Mouse (Mus musculus): Measurements from ENCODE around the gene Ncln. TPM values are rescaled to one million over a fixed set of nuclear protein-coding genes. Genes with fewer than 3 reads are reported as not detected.

Gene Ncln
- total and polyA plus RNA-seq, 2 experiments from 2014 or later, result 66.5 to 124 TPM

- no peak for TF ChIP-seq CTCF (IDR thresholded peaks at IDR 0.05; ENCODE audit: low read depth)
- Histone ChIP-seq H3K36me3 (ENCODE audit: insufficient read depth, low read length) (no peaks in the 10 kb centered on the region), H3K4me2 (ENCODE audit: low read depth, low read length) (no peak overlapping the region), H3K27me3 (ENCODE audit: insufficient read depth, low read length) (0 out of 2 replicates have a peak, but pooled peaks cover 4% of the 10 kb centered on the region), H3K4me1 (ENCODE audit: insufficient read depth, low read length) (no peaks in the 10 kb centered on the region), H3K27ac (no peak overlapping the region), H3K9me3 (ENCODE audit: low read length) (no peaks in the 10 kb centered on the region), H3K4me3 (ENCODE audit: low read length) (no peak overlapping the region), H3K9ac (replicated peaks; ENCODE audit: low read length) (no peak overlapping the region)
- DNase-seq (ENCODE audit: low spot score) (no peak), ATAC-seq (no peak)
- 32% methylated on average over 20 of the region's 20 CpGs for WGBS
These were observed 35.7 kb downstream of the Ncln start for GRCm38 (mm10) chr10:81460471-81460870.

- Histone ChIP-seq H3K4me2 (ENCODE audit: low read depth, low read length) (no peak overlapping the region), H3K9ac (replicated peaks; ENCODE audit: low read length) (no peak overlapping the region), H3K4me3 (ENCODE audit: low read length) (no peak overlapping the region), H3K27me3 (ENCODE audit: insufficient read depth, low read length) (peaks cover 11% of the 10 kb centered on the region), H3K9me3 (ENCODE audit: low read length) (no peaks in the 10 kb centered on the region), H3K36me3 (ENCODE audit: insufficient read depth, low read length) (no peaks in the 10 kb centered on the region), H3K4me1 (ENCODE audit: insufficient read depth, low read length) (no peaks in the 10 kb centered on the region), H3K27ac (no peak overlapping the region)
- whole genome bisulfite sequencing, result 73% methylated on average over 21 of the region's 21 CpGs
- TF ChIP-seq CTCF (IDR thresholded peaks at IDR 0.05; ENCODE audit: low read depth), result no peak
- no peak for DNase-seq (ENCODE audit: low spot score)
- no peak for ATAC-seq
These were observed 36.8 kb downstream of the Ncln start for GRCm38 (mm10) chr10:81459399-81459798.

GRCm38 (mm10) chr10:81458267-81458666, 37.9 kb downstream of the Ncln start:
- ATAC-seq, result no peak
- Histone ChIP-seq H3K27me3 (ENCODE audit: insufficient read depth, low read length) (peaks cover 21% of the 10 kb centered on the region), H3K9me3 (ENCODE audit: low read length) (no peaks in the 10 kb centered on the region), H3K27ac (no peak overlapping the region), H3K36me3 (ENCODE audit: insufficient read depth, low read length) (no peaks in the 10 kb centered on the region), H3K9ac (replicated peaks; ENCODE audit: low read length) (no peak overlapping the region), H3K4me3 (ENCODE audit: low read length) (no peak overlapping the region), H3K4me2 (ENCODE audit: low read depth, low read length) (no peak overlapping the region), H3K4me1 (ENCODE audit: insufficient read depth, low read length) (no peaks in the 10 kb centered on the region)
- no peak for TF ChIP-seq CTCF (IDR thresholded peaks at IDR 0.05; ENCODE audit: low read depth)
- no peak for DNase-seq (ENCODE audit: low spot score)
- 71% methylated on average over 6 of the region's 6 CpGs for WGBS

- DNase-seq (ENCODE audit: low spot score) (no peak), ATAC-seq (no peak)
- H3K4me3 ChIP-seq (ENCODE audit: low read length), result no peak overlapping the region
- peaks cover 25% of the 10 kb centered on the region for H3K27me3 ChIP-seq (ENCODE audit: insufficient read depth, low read length)
- no peak overlapping the region for H3K4me2 ChIP-seq (ENCODE audit: low read depth, low read length)
- no peak overlapping the region for H3K27ac ChIP-seq
- no peaks in the 10 kb centered on the region for H3K36me3 ChIP-seq (ENCODE audit: insufficient read depth, low read length)
- TF ChIP-seq CTCF (IDR thresholded peaks at IDR 0.05; ENCODE audit: low read depth), result no peak
- H3K9me3 ChIP-seq (ENCODE audit: low read length), result no peaks in the 10 kb centered on the region
- 88% methylated on average over 8 of the region's 8 CpGs for WGBS
- no peaks in the 10 kb centered on the region for H3K4me1 ChIP-seq (ENCODE audit: insufficient read depth, low read length)
- no peak overlapping the region for H3K9ac ChIP-seq (replicated peaks; ENCODE audit: low read length)
These were observed 38.6 kb downstream of the Ncln start for GRCm38 (mm10) chr10:81457624-81458023.

GRCm38 (mm10) chr10:81456983-81457563, 39.1 kb downstream of the Ncln start:
- DNase-seq (ENCODE audit: low spot score), result no peak
- ATAC-seq, result no peak
- H3K27ac ChIP-seq, result no peak overlapping the region
- no peak overlapping the region for H3K4me2 ChIP-seq (ENCODE audit: low read depth, low read length)
- 50% methylated on average over 12 of the region's 12 CpGs for WGBS
- peaks cover 31% of the 10 kb centered on the region for H3K27me3 ChIP-seq (ENCODE audit: insufficient read depth, low read length)
- no peaks in the 10 kb centered on the region for H3K36me3 ChIP-seq (ENCODE audit: insufficient read depth, low read length)
- no peaks in the 10 kb centered on the region for H3K4me1 ChIP-seq (ENCODE audit: insufficient read depth, low read length)
- TF ChIP-seq CTCF (IDR thresholded peaks at IDR 0.05; ENCODE audit: low read depth), result no peak
- no peaks in the 10 kb centered on the region for H3K9me3 ChIP-seq (ENCODE audit: low read length)
- H3K4me3 ChIP-seq (ENCODE audit: low read length), result no peak overlapping the region
- no peak overlapping the region for H3K9ac ChIP-seq (replicated peaks; ENCODE audit: low read length)

GRCm38 (mm10) chr10:81455181-81455895, 40.9 kb downstream of the Ncln start, which contains the start of gene Nfic:
Nfic (minus strand) TSS chr10:81455635.
- no peaks in the 10 kb centered on the region for H3K36me3 ChIP-seq (ENCODE audit: insufficient read depth, low read length)
- no peaks in the 10 kb centered on the region for H3K9me3 ChIP-seq (ENCODE audit: low read length)
- 68% methylated on average over 28 of the region's 28 CpGs for WGBS
- H3K9ac ChIP-seq (replicated peaks; ENCODE audit: low read length), result no peak within 1 kb of the TSS
- no peak within 1 kb of the TSS for H3K27ac ChIP-seq
- peaks cover 38% of the 10 kb centered on the region for H3K27me3 ChIP-seq (ENCODE audit: insufficient read depth, low read length)
- H3K4me2 ChIP-seq (ENCODE audit: low read depth, low read length), result no peak within 1 kb of the TSS
- H3K4me3 ChIP-seq (ENCODE audit: low read length), result no peak within 1 kb of the TSS
- ATAC-seq (no peak), DNase-seq (ENCODE audit: low spot score) (no peak)
- no peak for TF ChIP-seq CTCF (IDR thresholded peaks at IDR 0.05; ENCODE audit: low read depth)
- H3K4me1 ChIP-seq (ENCODE audit: insufficient read depth, low read length), result no peaks in the 10 kb centered on the region

GRCm38 (mm10) chr10:81454106-81454505, 42.1 kb downstream of the Ncln start:
- no peak overlapping the region for H3K27ac ChIP-seq
- no peak for DNase-seq (ENCODE audit: low spot score)
- H3K27me3 ChIP-seq (ENCODE audit: insufficient read depth, low read length), result peaks cover 38% of the 10 kb centered on the region
- no peaks in the 10 kb centered on the region for H3K9me3 ChIP-seq (ENCODE audit: low read length)
- TF ChIP-seq CTCF (IDR thresholded peaks at IDR 0.05; ENCODE audit: low read depth), result no peak
- 74% methylated on average over 2 of the region's 2 CpGs for WGBS
- ATAC-seq, result no peak
- H3K36me3 ChIP-seq (ENCODE audit: insufficient read depth, low read length), result no peaks in the 10 kb centered on the region
- H3K4me1 ChIP-seq (ENCODE audit: insufficient read depth, low read length), result no peaks in the 10 kb centered on the region
- H3K9ac ChIP-seq (replicated peaks; ENCODE audit: low read length), result no peak overlapping the region
- no peak overlapping the region for H3K4me3 ChIP-seq (ENCODE audit: low read length)
- no peak overlapping the region for H3K4me2 ChIP-seq (ENCODE audit: low read depth, low read length)

Measured in hindbrain, postnatal 0 days (tissue).